9 mouse cellular contexts compared by ENCODE assay signal in genomic region chr17:48512614-48513281, GRCm38 (mm10). TPM values are rescaled to one million over a fixed set of nuclear protein-coding genes. Genes with fewer than 3 reads are reported as not detected.
DNase-seq lines count a peak whose midpoint lies in the region; ATAC-seq and TF ChIP-seq lines count a peak whose summit lies in the region.
"Had no signal": no experiment of that assay in that cellular context is flagged by ENCODE, and none has a peak within 500 bp of the region (broad histone marks: within the 10 kb centered on the region; RNA-seq: fewer than 3 reads in every experiment).

No protein-coding gene starts in this region.

- no peaks in the 10 kb centered on the region for H3K27me3 ChIP-seq in embryonic facial prominence, embryonic 10.5 days (replicated peaks; ENCODE audit: low read depth, poor library complexity, severe bottlenecking)
- no peaks in the 10 kb centered on the region for H3K27me3 ChIP-seq in intestine, embryonic 16.5 days (replicated peaks; ENCODE audit: control insufficient read depth, insufficient read depth, low read length)

- DNase-seq in brain, embryonic 14.5 days (ENCODE audit: low read depth): peak; percentile 87
- DNase-seq in embryonic facial prominence, embryonic 10.5 days (ENCODE audit: low spot score): peak; percentile 47
- peak; percentile 44 for DNase-seq in neural tube, embryonic 10.5 days (ENCODE audit: extremely low spot score, low spot score)
- DNase-seq in right cerebral cortex, postnatal 25 days: no peak
- no peak for DNase-seq in frontal cortex, postnatal 10 days (ENCODE audit: low spot score in 2 of 2)
- DNase-seq in urinary bladder, postnatal 10 days (ENCODE audit: low spot score): no peak
- DNase-seq in spleen, postnatal 14 days (ENCODE audit: low spot score in 2 of 2): no peak

- H3K9ac ChIP-seq in intestine, embryonic 16.5 days (ENCODE audit: low read depth, low read length): no peak overlapping the region

- WGBS in embryonic facial prominence, embryonic 10.5 days: 32% methylated on average over 18 of the region's 18 CpGs
- WGBS in intestine, embryonic 16.5 days: 47% methylated on average over 18 of the region's 18 CpGs

- peaks cover 28% of the 10 kb centered on the region for H3K4me1 ChIP-seq in embryonic facial prominence, embryonic 10.5 days
- no peaks in the 10 kb centered on the region for H3K4me1 ChIP-seq in intestine, embryonic 16.5 days (ENCODE audit: control insufficient read depth, insufficient read depth, low read length)

- peak overlapping the region; percentile 37 for H3K27ac ChIP-seq in embryonic facial prominence, embryonic 10.5 days (replicated peaks)
- H3K27ac ChIP-seq in intestine, embryonic 16.5 days (ENCODE audit: low read length): no peak overlapping the region

- ATAC-seq in intestine, embryonic 16.5 days: peak; percentile 48; the same call in 1 of the 2 replicates
- ATAC-seq: Patski had no signal

- TF ChIP-seq CTCF in brain, embryonic 14.5 days (IDR thresholded peaks at IDR 0.05; ENCODE audit: borderline replicate concordance, extremely low read depth, insufficient read depth, insufficient read length): no peak

- TF ChIP-seq POLR2A in brain, embryonic 14.5 days (IDR thresholded peaks at IDR 0.05; ENCODE audit: borderline replicate concordance, extremely low read depth, insufficient read depth, insufficient read length, poor library complexity, severe bottlenecking): no peak

- no peak overlapping the region for H3K4me2 ChIP-seq in intestine, embryonic 16.5 days (ENCODE audit: low read depth, low read length)

- no peaks in the 10 kb centered on the region for H3K9me3 ChIP-seq in embryonic facial prominence, embryonic 10.5 days
- H3K9me3 ChIP-seq in intestine, embryonic 16.5 days (ENCODE audit: control insufficient read depth, low read length): no peaks in the 10 kb centered on the region

- H3K36me3 ChIP-seq in embryonic facial prominence, embryonic 10.5 days (replicated peaks): no peaks in the 10 kb centered on the region
- no peaks in the 10 kb centered on the region for H3K36me3 ChIP-seq in intestine, embryonic 16.5 days (ENCODE audit: control insufficient read depth, insufficient read depth, low read length)

- peak overlapping the region; percentile 23 for H3K4me3 ChIP-seq in embryonic facial prominence, embryonic 10.5 days
- H3K4me3 ChIP-seq in intestine, embryonic 16.5 days (ENCODE audit: low read length): no peak overlapping the region

RNA-seq across cellular contexts. Expression of gene Unc5cl, which starts 58.0 kb away (rescaled TPM):
- 0.14 TPM in 2 replicates for polyA plus RNA-seq in brain, embryonic 14.5 days (2012; rRNA removed)
- polyA plus RNA-seq in embryonic facial prominence, embryonic 10.5 days (2016; fragmentation: Nextera tagmentation; extraction: Ambion mirVana): 0.20 and 0.51 TPM in 2 replicates
- 47.2 and 49.3 TPM in 2 replicates for polyA plus RNA-seq in intestine, embryonic 16.5 days (2015; fragmentation: Nextera tagmentation; extraction: Ambion mirVana)

Comparison
In these comparisons a context has a peak if more than half of its experiments do, and no peak if none do; other contexts are left out.
1. DNase-seq: peak in brain, embryonic 14.5 days (single experiment), embryonic facial prominence, embryonic 10.5 days (single experiment) and neural tube, embryonic 10.5 days (single experiment); none in right cerebral cortex, postnatal 25 days (single experiment), frontal cortex, postnatal 10 days (0 of 2), urinary bladder, postnatal 10 days (single experiment) and spleen, postnatal 14 days (0 of 2).
2. RNA of gene Unc5cl, which starts 58.0 kb away (polyA plus RNA-seq): 47.2 to 49.3 TPM in intestine, embryonic 16.5 days; 0.20 to 0.51 TPM in embryonic facial prominence, embryonic 10.5 days and 0.14 TPM in brain, embryonic 14.5 days; every median in the first group is over 10 times any median in the second.